Mouse (Mus musculus): Measurements from ENCODE around the gene Smpx. TPM values are rescaled to one million over a fixed set of nuclear protein-coding genes. Genes with fewer than 3 reads are reported as not detected.

The Smpx gene
- total RNA-seq, 2 experiments from 2014 or later, result 316 to 397 TPM

Other genes with a start within 250 kb of the Smpx start
- 10 to 100 TPM; 41.5 to 47.8 TPM for gene Sms, start 206.6 kb upstream of the Smpx start, total RNA-seq (2021)
- under 1 TPM; 0.38 to 0.79 TPM for gene Yy2, start 129.9 kb upstream of the Smpx start, total RNA-seq (2021)
- 10 to 100 TPM; 11.4 to 12.8 TPM for gene Mbtps2, start 100.2 kb upstream of the Smpx start, total RNA-seq (2021)
- gene Klhl34, start 119.5 kb downstream of the Smpx start, total RNA-seq (2021), result 10 to 100 TPM; 21.7 to 33.1 TPM

Data from gastrocnemius, postnatal 25 days (tissue).